Mouse (Mus musculus) CH12.LX (cell line): ENCODE data around the gene Adgrl3.

ENCODE experiments used
- BHLHE40 ChIP-seq: IDR thresholded peaks from 2 replicates; pipeline ENCODE4 v1.6.1; 2011; ENCODE audit warnings: mild to moderate bottlenecking, low read depth, low read length, improper control_type of control experiment
- CTCF ChIP-seq, 2 experiments: IDR thresholded peaks in 1 of 2; conservative IDR thresholded peaks in 1 of 2; 2 replicates each; pipeline ENCODE4 v1.5.1; 2011 to 2012; ENCODE audit warnings: low read depth in 2 of 2, low read length in 2 of 2, improper control_type of control experiment in 1 of 2, inconsistent platforms in 1 of 2, mild to moderate bottlenecking in 1 of 2, moderate library complexity in 1 of 2
- E2F4 ChIP-seq: IDR thresholded peaks from 2 replicates; pipeline ENCODE4 v1.6.1; 2011; ENCODE audit warnings: low read depth, low read length, improper control_type of control experiment; ENCODE audit not compliant: insufficient replicate concordance
- ELF1 ChIP-seq: IDR thresholded peaks from 2 replicates; pipeline ENCODE4 v1.6.1; 2014; ENCODE audit warnings: low read depth, mild to moderate bottlenecking, inconsistent platforms, low read length, improper control_type of control experiment
- EP300 ChIP-seq: IDR thresholded peaks from 2 replicates; pipeline ENCODE4 v1.6.1; 2011; ENCODE audit warnings: low read length, improper control_type of control experiment
- MAZ ChIP-seq: IDR thresholded peaks from 2 replicates; pipeline ENCODE4 v1.6.1; 2012; ENCODE audit warnings: low read depth, mild to moderate bottlenecking, inconsistent platforms, low read length, improper control_type of control experiment, moderate library complexity
- MEF2A ChIP-seq: IDR thresholded peaks from 2 replicates; pipeline ENCODE4 v1.6.1; 2014; ENCODE audit warnings: low read depth, mild to moderate bottlenecking, inconsistent platforms, low read length, improper control_type of control experiment, borderline replicate concordance
- MXI1 ChIP-seq: IDR thresholded peaks from 2 replicates; pipeline ENCODE4 v1.6.1; 2011; ENCODE audit warnings: mild to moderate bottlenecking, low read depth, low read length, improper control_type of control experiment
- NELFE ChIP-seq: IDR thresholded peaks from 2 replicates; pipeline ENCODE4 v1.6.1; 2011; ENCODE audit warnings: low read depth, low read length, improper control_type of control experiment
- RCOR1 ChIP-seq: conservative IDR thresholded peaks from 2 replicates; pipeline ENCODE4 v1.6.1; 2012; ENCODE audit warnings: low read depth, mild to moderate bottlenecking, inconsistent platforms, low read length, improper control_type of control experiment
- ZNF384 ChIP-seq: IDR thresholded peaks from 2 replicates; pipeline ENCODE4 v1.6.1; 2012; ENCODE audit warnings: low read depth, low read length, improper control_type of control experiment, inconsistent platforms

DNA sequence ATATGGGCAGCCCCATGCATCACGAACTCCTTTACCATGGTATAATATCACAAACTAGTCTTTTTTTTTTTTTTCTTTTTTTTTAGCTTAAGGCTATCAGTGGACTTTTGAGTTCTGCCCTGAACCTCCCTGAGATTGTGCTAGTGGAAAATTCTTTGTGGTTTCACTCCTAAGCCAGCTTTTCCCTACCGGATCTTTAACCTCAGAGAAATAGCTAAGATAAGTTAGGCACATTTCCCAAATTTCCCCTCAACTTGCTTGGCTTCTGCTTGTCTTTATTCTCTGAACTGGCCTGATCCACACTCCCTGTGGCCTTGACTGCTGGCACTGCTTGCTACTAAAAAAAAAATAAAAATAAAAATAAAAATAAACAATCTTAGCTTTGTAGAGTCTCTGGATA, 454.7 kb downstream of the Adgrl3 start:
- TF ChIP-seq MXI1: no peak
- TF ChIP-seq ELF1: no peak
- TF ChIP-seq CTCF (conservative IDR thresholded peaks at IDR 0.05 in 1 of 2, IDR thresholded peaks at IDR 0.05 in 1 of 2; ENCODE audit: low read depth in 2 of 2, low read length in 2 of 2): no peak
- TF ChIP-seq RCOR1: no peak
- TF ChIP-seq MEF2A: no peak
- no peak for TF ChIP-seq BHLHE40
- TF ChIP-seq EP300: no peak
- TF ChIP-seq ZNF384: no peak
- TF ChIP-seq E2F4: no peak
- no peak for TF ChIP-seq MAZ
- no peak for TF ChIP-seq NELFE
